Mouse (Mus musculus): Measurements from ENCODE around the gene Ube2t. TPM values are rescaled to one million over a fixed set of nuclear protein-coding genes. Genes with fewer than 3 reads are reported as not detected.

Ube2t gene
- polyA plus RNA-seq, 1 experiment = 2.7 TPM

GRCm38 (mm10) chr1:135011912-135012311 is 49.5 kb downstream of the Ube2t start:
- no peaks in the 10 kb centered on the region for H3K4me1 ChIP-seq (ENCODE audit: control insufficient read depth, insufficient read depth, low read length)
- WGBS = 88% methylated on average over 5 of the region's 5 CpGs
- H3K27ac ChIP-seq (ENCODE audit: insufficient read depth, low read length) = no peak overlapping the region
- no peak for DNase-seq
- no peaks in the 10 kb centered on the region for H3K27me3 ChIP-seq (ENCODE audit: control insufficient read depth, insufficient read depth, low read length)
- no peak overlapping the region for H3K4me3 ChIP-seq (replicated peaks; ENCODE audit: insufficient read depth, low read depth, low read length)
- TF ChIP-seq CTCF (IDR thresholded peaks at IDR 0.05; ENCODE audit: borderline replicate concordance, insufficient read depth, low read depth, low read length) (no peak), POLR2A (IDR thresholded peaks at IDR 0.05; ENCODE audit: borderline replicate concordance, insufficient read depth, low read length) (no peak)

DNA sequence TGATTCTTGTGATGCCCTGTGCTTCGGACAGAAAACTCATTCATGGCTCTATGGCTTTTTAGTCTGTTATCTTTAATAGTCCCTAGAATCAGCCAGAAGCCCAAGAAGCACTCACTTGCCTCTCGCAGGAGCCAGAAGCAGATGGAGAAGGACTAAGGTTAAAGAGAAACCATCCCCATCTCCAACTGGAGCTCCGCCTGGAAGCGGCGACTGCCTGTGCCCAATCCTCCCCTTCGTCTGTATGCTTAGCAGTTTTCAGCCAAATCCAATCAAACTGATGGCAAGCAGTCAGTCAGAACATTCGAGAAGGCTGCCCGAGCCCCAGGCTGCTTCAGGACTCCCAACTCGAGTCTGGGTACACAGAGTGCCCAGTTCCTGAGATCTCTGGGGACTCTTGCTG is 50.1 kb downstream of the Ube2t start:
- Histone ChIP-seq H3K4me3 (replicated peaks; ENCODE audit: insufficient read depth, low read depth, low read length) (no peak overlapping the region), H3K27ac (ENCODE audit: insufficient read depth, low read length) (no peak overlapping the region), H3K4me1 (ENCODE audit: control insufficient read depth, insufficient read depth, low read length) (no peaks in the 10 kb centered on the region), H3K27me3 (ENCODE audit: control insufficient read depth, insufficient read depth, low read length) (no peaks in the 10 kb centered on the region)
- no peak for DNase-seq
- WGBS = 33% methylated on average over 9 of the region's 9 CpGs
- TF ChIP-seq CTCF (IDR thresholded peaks at IDR 0.05; ENCODE audit: borderline replicate concordance, insufficient read depth, low read depth, low read length) (no peak), POLR2A (IDR thresholded peaks at IDR 0.05; ENCODE audit: borderline replicate concordance, insufficient read depth, low read length) (no peak)

GRCm38 (mm10) chr1:135014921-135015445 is 52.6 kb downstream of the Ube2t start:
- Histone ChIP-seq H3K27me3 (ENCODE audit: control insufficient read depth, insufficient read depth, low read length) (no peaks in the 10 kb centered on the region), H3K27ac (ENCODE audit: insufficient read depth, low read length) (no peak overlapping the region), H3K4me1 (ENCODE audit: control insufficient read depth, insufficient read depth, low read length) (no peaks in the 10 kb centered on the region), H3K4me3 (replicated peaks; ENCODE audit: insufficient read depth, low read depth, low read length) (no peak overlapping the region)
- TF ChIP-seq POLR2A (IDR thresholded peaks at IDR 0.05; ENCODE audit: borderline replicate concordance, insufficient read depth, low read length) (no peak), CTCF (IDR thresholded peaks at IDR 0.05; ENCODE audit: borderline replicate concordance, insufficient read depth, low read depth, low read length) (no peak)
- WGBS = 31% methylated on average over 10 of the region's 10 CpGs
- no peak for DNase-seq

GRCm38 (mm10) chr1:135016907-135017655 is 54.7 kb downstream of the Ube2t start:
- Histone ChIP-seq H3K4me1 (ENCODE audit: control insufficient read depth, insufficient read depth, low read length) (no peaks in the 10 kb centered on the region), H3K4me3 (replicated peaks; ENCODE audit: insufficient read depth, low read depth, low read length) (no peak overlapping the region), H3K27me3 (ENCODE audit: control insufficient read depth, insufficient read depth, low read length) (no peaks in the 10 kb centered on the region), H3K27ac (ENCODE audit: insufficient read depth, low read length) (no peak overlapping the region)
- TF ChIP-seq POLR2A (IDR thresholded peaks at IDR 0.05; ENCODE audit: borderline replicate concordance, insufficient read depth, low read length) = no peak
- TF ChIP-seq CTCF (IDR thresholded peaks at IDR 0.05; ENCODE audit: borderline replicate concordance, insufficient read depth, low read depth, low read length) = no peak
- WGBS = 90% methylated on average over 10 of the region's 10 CpGs
- no peak for DNase-seq

DNA sequence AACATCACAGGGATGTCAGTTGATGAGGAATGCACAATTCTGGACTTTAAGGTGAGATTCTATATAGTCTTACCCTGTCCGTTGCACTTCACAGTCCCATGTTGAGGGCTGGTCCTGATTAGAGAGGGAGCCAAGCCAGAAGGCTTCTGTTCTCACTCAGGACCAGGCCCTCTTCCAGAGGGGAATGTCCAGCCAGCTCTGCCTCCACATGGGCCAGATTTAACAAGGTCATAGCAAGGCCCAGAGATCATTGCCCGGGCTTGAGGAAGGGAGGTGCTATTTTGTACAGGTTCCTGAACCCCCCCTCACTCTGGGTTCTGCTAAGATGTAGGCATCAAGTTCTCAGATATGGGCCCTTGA is 55.3 kb downstream of the Ube2t start:
- Histone ChIP-seq H3K27me3 (ENCODE audit: control insufficient read depth, insufficient read depth, low read length) (no peaks in the 10 kb centered on the region), H3K27ac (ENCODE audit: insufficient read depth, low read length) (no peak overlapping the region)
- DNase-seq = no peak

DNA sequence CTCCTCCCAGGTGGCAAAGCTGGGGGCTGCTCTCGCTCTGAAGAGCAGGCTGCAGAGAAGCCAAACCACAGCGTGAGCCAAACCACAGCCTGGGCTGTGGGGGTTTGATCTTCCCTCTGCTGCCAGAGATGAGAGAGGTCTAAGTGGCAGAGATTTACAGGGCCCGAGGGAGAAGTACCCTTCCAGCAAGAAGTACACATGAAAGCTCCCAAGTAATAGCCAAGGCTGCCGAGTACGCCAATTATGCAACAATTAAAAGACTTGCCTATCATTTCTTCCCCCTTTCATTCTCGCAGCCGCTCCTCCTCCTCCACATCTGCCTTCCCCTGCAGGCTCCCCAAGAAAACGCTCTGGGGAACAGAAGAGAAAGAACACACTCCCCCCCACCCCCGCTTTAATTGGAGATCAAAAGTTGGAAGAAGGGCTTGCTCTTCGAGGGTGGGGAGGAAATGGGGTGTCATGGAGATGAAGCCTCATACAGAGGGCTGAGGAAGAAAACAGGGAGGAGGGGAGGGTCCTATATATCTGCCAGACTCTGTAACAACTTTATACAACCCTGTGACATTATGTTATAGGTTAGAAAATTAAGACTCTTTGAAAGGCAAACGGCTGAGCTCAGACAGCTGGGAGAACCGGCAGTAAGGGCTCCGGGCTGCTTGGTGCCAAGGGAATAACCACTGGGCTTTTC is 56.9 kb downstream of the Ube2t start:
- no peak for TF ChIP-seq POLR2A (IDR thresholded peaks at IDR 0.05; ENCODE audit: borderline replicate concordance, insufficient read depth, low read length)
- no peak for TF ChIP-seq CTCF (IDR thresholded peaks at IDR 0.05; ENCODE audit: borderline replicate concordance, insufficient read depth, low read depth, low read length)
- no peaks in the 10 kb centered on the region for H3K4me1 ChIP-seq (ENCODE audit: control insufficient read depth, insufficient read depth, low read length)
- H3K27ac ChIP-seq (ENCODE audit: insufficient read depth, low read length) = no peak overlapping the region
- DNase-seq = no peak
- no peak overlapping the region for H3K4me3 ChIP-seq (replicated peaks; ENCODE audit: insufficient read depth, low read depth, low read length)
- H3K27me3 ChIP-seq (ENCODE audit: control insufficient read depth, insufficient read depth, low read length) = no peaks in the 10 kb centered on the region
- whole genome bisulfite sequencing = 11% methylated on average over 13 of the region's 13 CpGs

More for the DNA sequence above, 55.3 kb downstream of the Ube2t start:
- no peaks in the 10 kb centered on the region for H3K4me1 ChIP-seq (ENCODE audit: control insufficient read depth, insufficient read depth, low read length)
- no peak overlapping the region for H3K4me3 ChIP-seq (replicated peaks; ENCODE audit: insufficient read depth, low read depth, low read length)
- TF ChIP-seq CTCF (IDR thresholded peaks at IDR 0.05; ENCODE audit: borderline replicate concordance, insufficient read depth, low read depth, low read length) (no peak), POLR2A (IDR thresholded peaks at IDR 0.05; ENCODE audit: borderline replicate concordance, insufficient read depth, low read length) (no peak)
- 80% methylated on average over 2 of the region's 2 CpGs for WGBS

DNA sequence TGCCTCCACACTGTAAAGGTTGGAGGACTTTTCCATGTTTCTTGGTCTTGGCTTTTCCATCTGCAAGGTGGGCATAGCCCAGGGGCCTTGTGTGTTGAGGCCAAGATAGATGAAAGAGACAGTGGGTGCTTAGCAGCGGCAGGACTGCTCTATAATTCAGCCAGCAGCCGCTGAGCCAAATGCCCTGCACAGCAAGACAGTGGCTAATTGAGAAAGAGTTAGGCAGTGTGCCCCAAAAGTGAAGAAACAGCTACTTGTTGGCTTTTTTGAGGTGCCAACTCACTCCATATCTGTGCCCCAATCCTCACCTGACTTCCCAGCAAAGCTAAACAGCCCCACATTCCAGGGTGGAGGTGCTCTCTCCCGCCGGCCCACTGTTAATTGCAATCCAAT is 57.4 kb downstream of the Ube2t start:
- H3K4me1 ChIP-seq (ENCODE audit: control insufficient read depth, insufficient read depth, low read length) = no peaks in the 10 kb centered on the region
- WGBS = 70% methylated on average over 4 of the region's 4 CpGs
- TF ChIP-seq POLR2A (IDR thresholded peaks at IDR 0.05; ENCODE audit: borderline replicate concordance, insufficient read depth, low read length) = no peak
- H3K4me3 ChIP-seq (replicated peaks; ENCODE audit: insufficient read depth, low read depth, low read length) = no peak overlapping the region
- H3K27me3 ChIP-seq (ENCODE audit: control insufficient read depth, insufficient read depth, low read length) = no peaks in the 10 kb centered on the region
- no peak overlapping the region for H3K27ac ChIP-seq (ENCODE audit: insufficient read depth, low read length)
- no peak for DNase-seq

Measured in cerebellum, adult 2 months (tissue).